Comparison of ENCODE assay signal across 8 mouse cellular contexts in the genomic region with DNA sequence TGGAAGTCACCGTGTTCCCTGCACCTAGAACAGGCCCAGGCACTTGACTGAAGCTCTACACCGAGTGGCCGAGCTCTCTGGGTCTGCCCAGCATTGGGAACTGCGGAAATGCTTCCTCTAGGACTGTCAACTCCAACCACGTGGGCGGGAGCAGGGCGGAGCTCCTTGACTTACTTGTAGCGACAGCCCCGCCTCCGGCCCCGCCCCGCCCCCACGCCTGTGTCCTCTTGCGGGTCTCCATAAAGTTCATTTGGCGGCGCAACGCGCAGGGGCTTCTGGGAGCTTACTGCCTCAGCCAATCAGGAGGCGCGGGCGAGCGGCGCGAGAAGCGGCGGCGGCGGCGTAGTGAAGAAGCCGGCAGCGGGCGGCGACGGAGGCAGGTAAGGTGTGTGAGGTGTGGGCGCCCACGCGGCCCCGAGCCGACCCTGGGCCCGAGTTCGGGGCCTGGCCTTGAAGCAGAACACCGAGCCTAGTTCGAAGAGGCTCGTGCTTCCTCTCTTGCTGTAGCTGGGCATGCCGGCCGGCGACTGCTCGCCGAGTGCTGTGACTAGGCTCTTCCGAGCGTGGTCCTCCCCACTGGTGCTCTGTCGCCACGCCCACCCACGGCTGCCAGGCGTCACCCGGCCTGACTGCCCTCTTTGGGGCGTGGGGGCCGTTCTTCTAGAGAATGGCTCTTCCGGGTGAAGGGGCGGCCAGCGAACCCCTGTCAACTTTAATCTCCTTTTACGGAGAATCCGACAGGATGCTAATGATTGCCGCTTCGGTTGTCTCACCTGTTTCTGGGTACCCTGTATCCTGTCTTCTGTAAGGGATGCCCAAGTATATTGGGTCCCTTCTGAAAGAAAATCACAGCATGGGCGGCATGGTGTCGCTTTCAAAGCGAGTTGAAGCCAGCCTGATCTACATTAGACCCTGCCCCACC. TPM values are rescaled to one million over a fixed set of nuclear protein-coding genes. Genes with fewer than 3 reads are reported as not detected.
DNase-seq lines count a peak whose midpoint lies in the region; ATAC-seq lines count a peak whose summit lies in the region.

Nup93 (plus strand) TSS at position 313 of the 922 bp plus-strand sequence.

- WGBS in hindbrain, embryonic 11.5 days, result under 1% methylated on average over 68 of the region's 68 CpGs

- no peaks in the 10 kb centered on the region for H3K36me3 ChIP-seq in hindbrain, embryonic 11.5 days (ENCODE audit: control insufficient read depth, insufficient read depth, low read length)

- peak; percentile 96 for ATAC-seq in hindbrain, embryonic 11.5 days (ENCODE audit: low FRiP score)

- H3K4me1 ChIP-seq in hindbrain, embryonic 11.5 days (replicated peaks; ENCODE audit: control insufficient read depth, insufficient read depth, low read length), result no peaks in the 10 kb centered on the region; the same call in 1 of the 2 replicates

- H3K27ac ChIP-seq in hindbrain, embryonic 11.5 days (ENCODE audit: low read depth, low read length), result no peak within 1 kb of the TSS

- peak; percentile 100 for DNase-seq in Muller cell, postnatal 12 days (ENCODE audit: inconsistent ontology term)
- DNase-seq in cerebellum, adult 9-11 months, result peak; percentile 99
- peak; percentile 98 to 99 for DNase-seq in frontal cortex, adult 2 months (ENCODE audit: extremely low spot score in 1 of 2, low spot score in 1 of 2)
- peak; percentile 98 for DNase-seq in hindbrain, embryonic 11.5 days (ENCODE audit: low spot score)
- DNase-seq in layer of hippocampus, postnatal 10 days (ENCODE audit: low spot score in 2 of 2), result peak; percentile 94 to 98
- DNase-seq in lung, postnatal 10 days, result peak; percentile 99
- peak; percentile 97 for DNase-seq in ovary, postnatal 36 days (ENCODE audit: low spot score)
- DNase-seq in thymus, postnatal 25 days, result peak; percentile 93

- peak within 1 kb of the TSS; percentile 92 for H3K4me2 ChIP-seq in hindbrain, embryonic 11.5 days (replicated peaks; ENCODE audit: low read depth, low read length)

- H3K9me3 ChIP-seq in hindbrain, embryonic 11.5 days (ENCODE audit: control insufficient read depth, low read length), result no peaks in the 10 kb centered on the region

- H3K27me3 ChIP-seq in hindbrain, embryonic 11.5 days (ENCODE audit: control insufficient read depth, insufficient read depth, low read length), result no peaks in the 10 kb centered on the region

- H3K4me3 ChIP-seq in hindbrain, embryonic 11.5 days (ENCODE audit: low read depth, low read length), result peak within 1 kb of the TSS; percentile 82

- peak within 1 kb of the TSS; percentile 83 for H3K9ac ChIP-seq in hindbrain, embryonic 11.5 days (ENCODE audit: low read depth, low read length)

RNA-seq across cellular contexts. Expression of gene Nup93, which starts in this region (rescaled TPM):
- 32.8 and 33.6 TPM in 2 replicates for polyA plus RNA-seq in frontal cortex, adult 2 months (2012; rRNA removed)
- 95.1 and 112 TPM in 2 replicates for polyA plus RNA-seq in hindbrain, embryonic 11.5 days (2014; fragmentation: Nextera tagmentation; extraction: Ambion mirVana)
- 10 to 100 TPM; 53.0 to 53.9 TPM for total RNA-seq in layer of hippocampus, postnatal 10 days (2021)
